Mouse (Mus musculus): ENCODE measurements around the gene Zkscan6.

The Zkscan6 gene

GRCm38 (mm10) chr11:65812088-65812487 lies 5.1 kb downstream of the Zkscan6 start:
- DNase-seq (ENCODE audit: low spot score): no peak

- no peak for DNase-seq (ENCODE audit: low spot score)
These were observed 7.4 kb downstream of the Zkscan6 start for GRCm38 (mm10) chr11:65814381-65814780.

GRCm38 (mm10) chr11:65816237-65816636 lies 9.3 kb downstream of the Zkscan6 start:
- no peak for DNase-seq (ENCODE audit: low spot score)

GRCm38 (mm10) chr11:65818193-65818592 lies 11.2 kb downstream of the Zkscan6 start:
- DNase-seq (ENCODE audit: low spot score): no peak

- no peak for DNase-seq (ENCODE audit: low spot score)
These were observed 13.3 kb downstream of the Zkscan6 start for GRCm38 (mm10) chr11:65820280-65820679.

GRCm38 (mm10) chr11:65820877-65821276 lies 13.9 kb downstream of the Zkscan6 start:
- DNase-seq (ENCODE audit: low spot score): peak; percentile 81

GRCm38 (mm10) chr11:65824556-65824955 lies 17.6 kb downstream of the Zkscan6 start:
- no peak for DNase-seq (ENCODE audit: low spot score)

- no peak for DNase-seq (ENCODE audit: low spot score)
These were observed 32.0 kb downstream of the Zkscan6 start for GRCm38 (mm10) chr11:65838999-65839398.

GRCm38 (mm10) chr11:65846446-65846845 lies 39.5 kb downstream of the Zkscan6 start:
- no peak for DNase-seq (ENCODE audit: low spot score)

GRCm38 (mm10) chr11:65852066-65852465 lies 45.1 kb downstream of the Zkscan6 start:
- DNase-seq (ENCODE audit: low spot score): no peak

- DNase-seq (ENCODE audit: low spot score): no peak
These were observed 54.5 kb downstream of the Zkscan6 start for GRCm38 (mm10) chr11:65861476-65861875.

GRCm38 (mm10) chr11:65877146-65877775 lies 70.3 kb downstream of the Zkscan6 start:
- no peak for DNase-seq (ENCODE audit: low spot score)

Data from urinary bladder, postnatal 14 days (tissue).